Mouse (Mus musculus) heart, adult 2 months (tissue): Measurements from ENCODE around the gene Sec24d.

Experiments
- CTCF ChIP-seq: fragments of 200-600 bp; IDR thresholded peaks from 2 replicates; pipeline ENCODE4 v1.8.1; 2022; ENCODE audit warnings: antibody characterized with exemption, mild to moderate bottlenecking, moderate library complexity
- POLR2A ChIP-seq: fragments of 200-500 bp; IDR thresholded peaks from 2 replicates; pipeline ENCODE4 v1.6.1; 2011; ENCODE audit warnings: mild to moderate bottlenecking, low read depth, low read length, control low read depth; ENCODE audit not compliant: insufficient read depth

DNA sequence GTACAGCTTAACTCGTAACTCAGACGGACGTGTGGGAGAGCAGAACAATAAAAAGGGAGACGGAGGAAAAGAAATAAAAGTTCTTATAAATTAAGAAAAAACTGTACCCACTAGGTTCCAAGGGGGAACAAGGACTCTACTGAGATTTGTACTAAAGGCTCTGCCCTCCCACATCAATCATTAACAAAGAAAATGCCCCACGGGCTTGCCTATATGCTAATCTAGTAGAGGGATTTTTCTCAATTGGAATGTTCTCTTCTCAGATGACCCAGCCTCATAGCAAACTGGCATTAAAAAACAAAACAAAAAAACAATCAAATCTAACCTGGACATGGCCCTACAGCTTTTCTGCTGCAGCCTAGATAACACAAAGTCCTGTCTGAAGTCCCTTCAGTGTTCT, 128.4 kb downstream of the Sec24d start:
- TF ChIP-seq CTCF (no peak), POLR2A (no peak)
